Mouse (Mus musculus): ENCODE measurements around the gene E130311K13Rik.
A peak's percentile ranks its signal among the peaks of the same experiment; 100 is the strongest.

The E130311K13Rik gene

GRCm38 (mm10) chr3:63895786-63896185, 33.5 kb downstream of the E130311K13Rik start:
- DNase-seq (ENCODE audit: low read depth), result no peak

GRCm38 (mm10) chr3:63893677-63894076, 35.6 kb downstream of the E130311K13Rik start:
- peak; percentile 8 for DNase-seq (ENCODE audit: low read depth)

DNA sequence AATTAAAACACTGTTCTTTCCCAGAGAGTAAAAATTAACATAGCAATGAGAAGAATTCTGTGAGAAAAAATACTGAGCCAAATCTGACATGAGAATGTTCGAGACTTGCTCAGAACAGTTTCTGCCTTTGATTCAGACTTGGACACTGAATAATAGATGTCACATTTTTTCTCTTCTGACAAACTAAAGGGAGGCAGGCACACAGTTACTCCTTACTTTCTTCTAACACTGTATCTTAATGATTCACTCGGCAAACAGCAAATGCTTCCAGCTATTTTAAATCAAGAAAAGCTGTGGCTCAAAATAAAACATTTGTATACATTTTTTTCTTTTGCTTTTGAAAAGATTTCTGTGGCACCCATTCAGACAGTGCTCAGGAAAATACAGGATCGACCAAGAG, 37.1 kb downstream of the E130311K13Rik start:
- DNase-seq (ENCODE audit: low read depth), result no peak

GRCm38 (mm10) chr3:63881065-63881464, 48.2 kb downstream of the E130311K13Rik start:
- DNase-seq (ENCODE audit: low read depth), result no peak

DNA sequence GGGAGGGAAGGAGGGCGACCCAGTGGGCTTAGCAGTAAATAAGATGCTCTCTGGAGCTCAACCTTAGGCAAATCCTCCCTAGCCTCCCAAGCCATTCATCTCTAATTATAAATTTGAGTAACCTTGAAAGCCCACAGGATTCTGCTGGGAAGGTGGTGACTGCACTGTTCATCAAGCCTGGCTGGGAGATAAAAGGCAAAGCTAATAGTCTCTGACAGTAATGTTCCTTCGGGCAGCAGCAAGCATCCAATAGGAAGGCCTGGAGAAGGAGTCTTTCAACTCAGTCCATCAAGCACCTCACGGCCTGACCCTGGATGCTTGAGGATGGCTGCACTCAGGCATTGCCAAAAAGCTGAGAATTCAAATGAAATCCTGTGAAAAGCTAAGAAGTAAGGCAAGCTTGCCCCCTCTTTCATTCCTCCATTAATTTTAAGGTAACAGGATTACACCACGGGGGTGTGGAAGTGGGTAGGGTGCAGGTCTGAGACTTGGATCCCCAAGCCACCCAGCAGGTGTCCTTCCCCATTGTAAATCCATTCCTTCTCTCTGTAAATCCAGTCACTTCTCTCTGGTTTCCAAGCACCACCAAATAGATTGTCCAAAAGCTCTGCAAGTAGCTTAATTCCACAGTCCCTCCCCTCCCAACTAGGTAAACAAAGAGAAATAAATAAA, 50.1 kb downstream of the E130311K13Rik start:
- DNase-seq (ENCODE audit: low read depth), result no peak

- DNase-seq (ENCODE audit: low read depth), result no peak
Observed at GRCm38 (mm10) chr3:63872818-63873217, 56.5 kb downstream of the E130311K13Rik start.

DNA sequence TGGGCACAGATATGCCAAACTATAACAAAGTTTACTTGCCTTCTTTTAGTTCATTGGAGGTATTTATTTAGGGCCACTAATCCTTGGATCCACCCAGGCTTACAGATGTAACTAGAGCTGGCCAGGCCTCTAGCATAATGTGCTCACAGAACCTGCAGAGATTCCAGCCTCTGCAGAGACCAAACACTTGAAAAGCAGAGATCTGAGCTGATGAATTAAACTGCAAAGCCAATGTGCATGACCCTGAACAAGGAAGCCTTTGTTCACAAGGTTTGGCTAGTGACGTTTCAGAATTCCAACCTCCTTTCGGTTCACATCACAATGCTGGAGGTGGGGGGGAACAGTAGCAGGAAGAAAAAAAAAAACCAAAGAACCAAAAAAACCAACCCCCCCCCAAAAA, 58.0 kb downstream of the E130311K13Rik start:
- DNase-seq (ENCODE audit: low read depth), result no peak

GRCm38 (mm10) chr3:63868285-63868684, 61.0 kb downstream of the E130311K13Rik start:
- no peak for DNase-seq (ENCODE audit: low read depth)

DNA sequence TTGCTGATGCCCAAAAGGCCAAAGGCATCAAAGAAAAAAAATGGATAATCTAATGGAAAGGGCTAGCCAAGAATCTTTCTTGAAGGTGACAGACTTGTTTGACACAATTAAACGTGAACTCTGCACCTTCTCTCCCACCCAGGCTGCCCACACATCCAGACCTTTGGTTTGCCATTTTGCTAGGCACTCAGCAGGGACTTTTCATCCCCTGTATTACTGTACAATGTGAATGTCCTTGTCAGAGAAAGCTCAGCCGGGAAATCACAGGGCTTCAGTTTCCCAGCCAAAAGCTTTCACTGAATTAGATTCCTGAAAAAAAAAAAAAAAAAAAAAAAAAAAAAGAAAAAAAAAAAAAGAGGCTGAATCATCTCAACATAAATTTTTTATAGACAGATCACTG, 64.2 kb downstream of the E130311K13Rik start:
- no peak for DNase-seq (ENCODE audit: low read depth)

All from naive thymus-derived CD4-positive, alpha-beta T cell, adult 2 months (primary cell).